Mouse (Mus musculus) liver, embryonic 14.5 days (tissue): ENCODE measurements around the gene Nkx2-3.

Source experiments
- CTCF ChIP-seq: IDR thresholded peaks from 2 replicates; pipeline ENCODE4 v1.5.1; 2016; ENCODE audit warnings: antibody characterized with exemption, low read depth, control low read depth
- EP300 ChIP-seq: IDR thresholded peaks from 2 replicates; pipeline ENCODE4 v1.6.1; 2016; ENCODE audit warnings: antibody characterized with exemption, low read depth

GRCm38 (mm10) chr19:43663471-43663870 is 51.3 kb downstream of the Nkx2-3 start:
- no peak for TF ChIP-seq CTCF
- TF ChIP-seq EP300: no peak
